8 mouse cellular contexts compared by ENCODE assay signal in genomic region chr9:114731871-114732682, GRCm38 (mm10). TPM values are rescaled to one million over a fixed set of nuclear protein-coding genes. Genes with fewer than 3 reads are reported as not detected.
DNase-seq lines count a peak whose midpoint lies in the region; ATAC-seq and TF ChIP-seq lines count a peak whose summit lies in the region.

No protein-coding gene starts in this region.

- no peaks in the 10 kb centered on the region for H3K9me3 ChIP-seq in heart, embryonic 13.5 days
- H3K9me3 ChIP-seq in G1E (replicated peaks), result no peaks in the 10 kb centered on the region
- H3K9me3 ChIP-seq in forebrain, postnatal 0 days (ENCODE audit: low read length), result no peaks in the 10 kb centered on the region
- H3K9me3 ChIP-seq in lung, embryonic 16.5 days (ENCODE audit: control insufficient read depth, low read length), result no peaks in the 10 kb centered on the region
- no peaks in the 10 kb centered on the region for H3K9me3 ChIP-seq in stomach, postnatal 0 days (ENCODE audit: control insufficient read depth, low read length)

- peak overlapping the region; percentile 91 for H3K9ac ChIP-seq in heart, embryonic 13.5 days
- no peak overlapping the region; the same call in 1 of the 2 replicates for H3K9ac ChIP-seq in forebrain, postnatal 0 days
- peak overlapping the region; percentile 86 for H3K9ac ChIP-seq in lung, embryonic 16.5 days (ENCODE audit: low read length)
- peak overlapping the region; percentile 81 for H3K9ac ChIP-seq in stomach, postnatal 0 days (ENCODE audit: low read length)

- DNase-seq in heart, adult 18-20 months, result no peak
- DNase-seq in G1E (ENCODE audit: low spot score), result peak; percentile 21
- peak; percentile 14 for DNase-seq in forebrain, postnatal 0 days
- DNase-seq in stomach, postnatal 0 days (ENCODE audit: low spot score), result peak; percentile 39
- no peak for DNase-seq in frontal cortex, postnatal 25 days (ENCODE audit: low spot score in 2 of 2)
- DNase-seq in adrenal gland, adult 8-10 months, result no peak

- no peaks in the 10 kb centered on the region for H3K27me3 ChIP-seq in heart, embryonic 13.5 days (replicated peaks)
- H3K27me3 ChIP-seq in G1E (ENCODE audit: insufficient read depth, low read length), result no peaks in the 10 kb centered on the region
- no peaks in the 10 kb centered on the region for H3K27me3 ChIP-seq in forebrain, postnatal 0 days (ENCODE audit: insufficient read depth, low read length)
- H3K27me3 ChIP-seq in lung, embryonic 16.5 days (ENCODE audit: control insufficient read depth, insufficient read depth, low read depth, low read length), result no peaks in the 10 kb centered on the region
- H3K27me3 ChIP-seq in stomach, postnatal 0 days (ENCODE audit: control insufficient read depth, insufficient read depth, low read length), result no peaks in the 10 kb centered on the region

- no peak for TF ChIP-seq EP300 in stomach, postnatal 0 days (optimal IDR thresholded peaks at IDR 0.05)

- peaks cover 4% of the 10 kb centered on the region; the same call in 1 of the 2 replicates for H3K36me3 ChIP-seq in heart, embryonic 13.5 days
- H3K36me3 ChIP-seq in G1E (replicated peaks), result peaks cover 30% of the 10 kb centered on the region
- no peaks in the 10 kb centered on the region for H3K36me3 ChIP-seq in forebrain, postnatal 0 days (ENCODE audit: insufficient read depth)
- no peaks in the 10 kb centered on the region for H3K36me3 ChIP-seq in lung, embryonic 16.5 days (ENCODE audit: control insufficient read depth, insufficient read depth, low read length)
- H3K36me3 ChIP-seq in stomach, postnatal 0 days (ENCODE audit: control insufficient read depth, insufficient read depth, low read length), result no peaks in the 10 kb centered on the region

- peak overlapping the region; percentile 90 for H3K27ac ChIP-seq in heart, embryonic 13.5 days (replicated peaks)
- no peak overlapping the region for H3K27ac ChIP-seq in forebrain, postnatal 0 days (ENCODE audit: low read depth, low read length)
- no peak overlapping the region; the same call in 1 of the 2 replicates for H3K27ac ChIP-seq in lung, embryonic 16.5 days (ENCODE audit: low read length)
- peak overlapping the region; percentile 95 for H3K27ac ChIP-seq in stomach, postnatal 0 days (replicated peaks)

- 59% methylated on average over 12 of the region's 12 CpGs for WGBS in heart, embryonic 13.5 days
- 71% methylated on average over 12 of the region's 12 CpGs for WGBS in forebrain, postnatal 0 days
- 56% methylated on average over 12 of the region's 12 CpGs for WGBS in lung, embryonic 16.5 days
- 47% methylated on average over 12 of the region's 12 CpGs for WGBS in stomach, postnatal 0 days

- H3K4me1 ChIP-seq in heart, embryonic 13.5 days, result peaks cover 51% of the 10 kb centered on the region
- peaks cover 52% of the 10 kb centered on the region for H3K4me1 ChIP-seq in G1E (ENCODE audit: insufficient read depth, low read depth, low read length)
- H3K4me1 ChIP-seq in forebrain, postnatal 0 days (ENCODE audit: insufficient read depth), result peaks cover 11% of the 10 kb centered on the region
- H3K4me1 ChIP-seq in lung, embryonic 16.5 days (replicated peaks; ENCODE audit: control insufficient read depth, insufficient read depth, low read length), result peaks cover 18% of the 10 kb centered on the region
- H3K4me1 ChIP-seq in stomach, postnatal 0 days (replicated peaks; ENCODE audit: control insufficient read depth, insufficient read depth), result peaks cover 10% of the 10 kb centered on the region; the same call in 1 of the 2 replicates

- peak overlapping the region; percentile 83 for H3K4me3 ChIP-seq in heart, embryonic 13.5 days
- peak overlapping the region; percentile 98 for H3K4me3 ChIP-seq in G1E (ENCODE audit: low read depth, low read length)
- peak overlapping the region; percentile 76 for H3K4me3 ChIP-seq in forebrain, postnatal 0 days (ENCODE audit: low read depth, low read length)
- H3K4me3 ChIP-seq in lung, embryonic 16.5 days (ENCODE audit: low read length), result peak overlapping the region; percentile 76
- peak overlapping the region; percentile 71 for H3K4me3 ChIP-seq in stomach, postnatal 0 days (ENCODE audit: low read depth, low read length)

- ATAC-seq in heart, embryonic 13.5 days (ENCODE audit: extremely low read depth, insufficient number of reproducible peaks, low FRiP score, low TSS enrichment), result no peak
- ATAC-seq in G1E (ENCODE audit: extremely low read depth, insufficient number of reproducible peaks, low FRiP score, poor library complexity, severe bottlenecking), result no peak
- ATAC-seq in forebrain, postnatal 0 days, result no peak
- ATAC-seq in lung, embryonic 16.5 days (ENCODE audit: low read depth), result no peak
- no peak for ATAC-seq in stomach, postnatal 0 days (ENCODE audit: low FRiP score, low TSS enrichment)

- TF ChIP-seq CTCF in G1E (IDR thresholded peaks at IDR 0.05; ENCODE audit: low read depth, low read length), result no peak
- no peak for TF ChIP-seq CTCF in forebrain, postnatal 0 days (IDR thresholded peaks at IDR 0.05; ENCODE audit: low read depth)
- TF ChIP-seq CTCF in stomach, postnatal 0 days (IDR thresholded peaks at IDR 0.05; ENCODE audit: low read depth), result no peak

- peak overlapping the region; percentile 89 for H3K4me2 ChIP-seq in heart, embryonic 13.5 days
- peak overlapping the region; percentile 49 for H3K4me2 ChIP-seq in forebrain, postnatal 0 days (ENCODE audit: low read depth)
- peak overlapping the region; percentile 52 for H3K4me2 ChIP-seq in lung, embryonic 16.5 days (ENCODE audit: low read depth, low read length)
- peak overlapping the region; percentile 64 for H3K4me2 ChIP-seq in stomach, postnatal 0 days (replicated peaks; ENCODE audit: low read depth)

RNA-seq across cellular contexts. Expression of gene Cmtm6, which starts 1.2 kb away (rescaled TPM):
- 34.6 and 37.5 TPM in 2 replicates for polyA plus RNA-seq in heart, embryonic 13.5 days (2015; fragmentation: Nextera tagmentation; extraction: Ambion mirVana)
- 10 to 100 TPM; 25.0 to 29.5 TPM for total RNA-seq in heart, adult 18-20 months (2021)
- total RNA-seq in G1E (2014; fragmentation: Nextera tagmentation) (20.9 and 23.9 TPM in 2 replicates), G1E (2017) (41.4 and 42.5 TPM in 2 replicates)
- 7.5 and 8.7 TPM in 2 replicates for polyA plus RNA-seq in G1E (2012)
- 16.3 and 17.1 TPM in 2 replicates for total RNA-seq in forebrain, postnatal 0 days (2014; rRNA removed)
- 19.5 and 22.7 TPM in 2 replicates for polyA plus RNA-seq in forebrain, postnatal 0 days (2015; fragmentation: Nextera tagmentation; extraction: Ambion mirVana)
- 67.0 and 67.8 TPM in 2 replicates for polyA plus RNA-seq in lung, embryonic 16.5 days (2015; fragmentation: Nextera tagmentation; extraction: Ambion mirVana)
- polyA plus RNA-seq in stomach, postnatal 0 days (2015; fragmentation: Nextera tagmentation; extraction: Ambion mirVana), result 50.9 and 53.9 TPM in 2 replicates
- 100 to 1,000 TPM in 1 of 4 experiments, 10 to 100 TPM in 3; 68.5 to 105 (median 78.0) TPM for total RNA-seq in adrenal gland, adult 8-10 months (2022)

RNA-seq across cellular contexts. Expression of gene Dync1li1, which starts 43.5 kb away (rescaled TPM):
- polyA plus RNA-seq in heart, embryonic 13.5 days (2015; fragmentation: Nextera tagmentation; extraction: Ambion mirVana), result 74.5 and 78.4 TPM in 2 replicates
- total RNA-seq in heart, adult 18-20 months (2021), result 10 to 100 TPM; 64.3 to 69.5 TPM
- total RNA-seq in G1E (2014; fragmentation: Nextera tagmentation), result 30.0 and 34.8 TPM in 2 replicates
- 52.6 and 57.2 TPM in 2 replicates for total RNA-seq in G1E (2017)
- 19.6 and 21.2 TPM in 2 replicates for polyA plus RNA-seq in G1E (2012)
- total RNA-seq in forebrain, postnatal 0 days (2014; rRNA removed), result 136 and 152 TPM in 2 replicates
- polyA plus RNA-seq in forebrain, postnatal 0 days (2015; fragmentation: Nextera tagmentation; extraction: Ambion mirVana), result 127 and 145 TPM in 2 replicates
- polyA plus RNA-seq in lung, embryonic 16.5 days (2015; fragmentation: Nextera tagmentation; extraction: Ambion mirVana), result 53.0 and 59.0 TPM in 2 replicates
- 35.7 TPM in 2 replicates for polyA plus RNA-seq in stomach, postnatal 0 days (2015; fragmentation: Nextera tagmentation; extraction: Ambion mirVana)
- 10 to 100 TPM; 37.9 to 45.9 (median 44.1) TPM for total RNA-seq in adrenal gland, adult 8-10 months (2022)

RNA-seq across cellular contexts. Expression of gene Cmtm7, which starts 49.6 kb away (rescaled TPM):
- 107 and 118 TPM in 2 replicates for polyA plus RNA-seq in heart, embryonic 13.5 days (2015; fragmentation: Nextera tagmentation; extraction: Ambion mirVana)
- total RNA-seq in heart, adult 18-20 months (2021), result 10 to 100 TPM; 13.1 TPM
- total RNA-seq in G1E (2014; fragmentation: Nextera tagmentation), result 68.7 and 76.1 TPM in 2 replicates
- 233 and 329 TPM in 2 replicates for total RNA-seq in G1E (2017)
- polyA plus RNA-seq in G1E (2012), result 196 and 229 TPM in 2 replicates
- total RNA-seq in forebrain, postnatal 0 days (2014; rRNA removed), result 4.9 and 6.0 TPM in 2 replicates
- 9.5 and 11.6 TPM in 2 replicates for polyA plus RNA-seq in forebrain, postnatal 0 days (2015; fragmentation: Nextera tagmentation; extraction: Ambion mirVana)
- polyA plus RNA-seq in lung, embryonic 16.5 days (2015; fragmentation: Nextera tagmentation; extraction: Ambion mirVana), result 78.1 and 88.7 TPM in 2 replicates
- 83.2 and 84.9 TPM in 2 replicates for polyA plus RNA-seq in stomach, postnatal 0 days (2015; fragmentation: Nextera tagmentation; extraction: Ambion mirVana)
- 10 to 100 TPM; 29.9 to 46.1 (median 34.1) TPM for total RNA-seq in adrenal gland, adult 8-10 months (2022)

Comparison
In these comparisons a context has a peak if more than half of its experiments do, and no peak if none do; other contexts are left out.
1. H3K27ac ChIP-seq: peak in heart, embryonic 13.5 days (single experiment) and stomach, postnatal 0 days (single experiment); none in forebrain, postnatal 0 days (single experiment) and lung, embryonic 16.5 days (single experiment).
2. DNase-seq: peak in G1E (single experiment), forebrain, postnatal 0 days (single experiment) and stomach, postnatal 0 days (single experiment); none in heart, adult 18-20 months (0 of 2), frontal cortex, postnatal 25 days (0 of 2) and adrenal gland, adult 8-10 months (single experiment).
3. Peak in every context shown above with its lines, with median percentiles within 50 percentile points of each other: H3K4me2 ChIP-seq and H3K4me3 ChIP-seq.